Comparison of ENCODE assay signal across 35 mouse cellular contexts in the genomic region with DNA sequence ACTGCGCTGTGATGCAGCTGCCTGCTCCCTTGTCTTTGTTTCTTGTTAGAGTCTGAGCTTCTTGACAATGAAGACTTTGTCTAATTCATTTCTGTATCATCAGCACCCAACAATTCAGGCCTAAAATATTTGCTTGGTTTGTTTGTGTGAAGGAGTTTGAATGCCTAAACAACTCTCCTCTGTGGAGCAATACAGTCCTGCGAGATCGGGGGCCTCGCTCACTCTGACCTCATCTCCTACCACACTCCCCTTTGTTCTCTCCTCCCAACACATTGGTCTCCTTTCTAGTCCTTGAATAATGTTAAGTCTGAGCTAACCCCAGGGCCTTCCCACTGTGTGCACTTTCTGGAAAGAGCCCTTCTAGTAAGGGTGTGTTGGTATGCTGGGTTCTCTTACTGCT. TPM values are rescaled to one million over a fixed set of nuclear protein-coding genes. Genes with fewer than 3 reads are reported as not detected.
DNase-seq lines count a peak whose midpoint lies in the region; ATAC-seq and TF ChIP-seq lines count a peak whose summit lies in the region.
"Had no signal": no experiment of that assay in that cellular context is flagged by ENCODE, and none has a peak within 500 bp of the region (broad histone marks: within the 10 kb centered on the region; RNA-seq: fewer than 3 reads in every experiment).

No protein-coding gene starts in this region.

- peak overlapping the region; percentile 65 for H3K27ac ChIP-seq in layer of hippocampus, adult 2 months
- peak overlapping the region; percentile 58 for H3K27ac ChIP-seq in limb, embryonic 13.5 days
- H3K27ac ChIP-seq: embryonic facial prominence, embryonic 10.5 days; embryonic facial prominence, embryonic 15.5 days; forebrain, embryonic 13.5 days; heart, embryonic 15.5 days; hindbrain, postnatal 0 days; kidney, postnatal 0 days; liver, embryonic 13.5 days; macrophage; stomach, embryonic 15.5 days had no signal

- no peaks in the 10 kb centered on the region for H3K27me3 ChIP-seq in limb, embryonic 13.5 days
- H3K27me3 ChIP-seq: embryonic facial prominence, embryonic 15.5 days; forebrain, embryonic 13.5 days; heart, embryonic 15.5 days; liver, embryonic 13.5 days; stomach, embryonic 15.5 days had no signal

- 77% methylated on average over 4 of the region's 4 CpGs for WGBS in limb, embryonic 13.5 days

- H3K4me1 ChIP-seq in limb, embryonic 13.5 days: peaks cover 38% of the 10 kb centered on the region
- H3K4me1 ChIP-seq: forebrain, embryonic 13.5 days; heart, embryonic 15.5 days; liver, embryonic 13.5 days; stomach, embryonic 15.5 days had no signal

- no peaks in the 10 kb centered on the region for H3K36me3 ChIP-seq in limb, embryonic 13.5 days
- H3K36me3 ChIP-seq: embryonic facial prominence, embryonic 10.5 days; embryonic facial prominence, embryonic 15.5 days; G1E; heart, embryonic 15.5 days; liver, embryonic 13.5 days; stomach, embryonic 15.5 days had no signal

- no peaks in the 10 kb centered on the region for H3K9me3 ChIP-seq in limb, embryonic 13.5 days
- H3K9me3 ChIP-seq: embryonic facial prominence, embryonic 10.5 days; embryonic facial prominence, embryonic 15.5 days; forebrain, embryonic 13.5 days; G1E; heart, embryonic 15.5 days; liver, embryonic 13.5 days; stomach, embryonic 15.5 days had no signal

- H3K4me3 ChIP-seq in layer of hippocampus, adult 2 months: no peak overlapping the region
- H3K4me3 ChIP-seq in limb, embryonic 13.5 days: no peak overlapping the region
- H3K4me3 ChIP-seq: embryonic facial prominence, embryonic 10.5 days; embryonic facial prominence, embryonic 15.5 days; forebrain, embryonic 13.5 days; heart, embryonic 15.5 days; liver, embryonic 13.5 days; stomach, embryonic 15.5 days had no signal

- H3K4me2 ChIP-seq in limb, embryonic 13.5 days (replicated peaks): no peak overlapping the region
- H3K4me2 ChIP-seq: embryonic facial prominence, embryonic 15.5 days; forebrain, embryonic 13.5 days; heart, embryonic 15.5 days; liver, embryonic 13.5 days; stomach, embryonic 15.5 days had no signal

- no peak for ATAC-seq in limb, embryonic 13.5 days (ENCODE audit: low FRiP score, low read depth)
- ATAC-seq in granulocyte monocyte progenitor cell, adult 5-6 weeks (replicated peaks; ENCODE audit: poor library complexity, severe bottlenecking): no peak
- ATAC-seq: forebrain, embryonic 13.5 days; hindbrain, postnatal 0 days; intestine, embryonic 16.5 days; lung, postnatal 0 days; Patski had no signal

- peak; percentile 8 for DNase-seq in cerebellum, adult 9-11 months
- DNase-seq in cerebellum, postnatal 4 days (ENCODE audit: low spot score in 2 of 2): no peak
- DNase-seq in layer of hippocampus, adult 2 months (ENCODE audit: low spot score in 2 of 2): peak in 1 of 2 experiments; percentile 16
- no peak for DNase-seq in layer of hippocampus, postnatal 10 days (ENCODE audit: low spot score in 2 of 2)
- peak; percentile 64 for DNase-seq in Muller cell, postnatal 12 days (ENCODE audit: inconsistent ontology term)
- DNase-seq: adrenal gland, postnatal 10 days; cerebellum, adult 11 months; cerebellum, postnatal 14 days; kidney, adult 8-10 months; kidney, postnatal 4 days; liver, embryonic 13.5 days; lung, adult 18-20 months; midbrain, embryonic 14.5 days; right cerebral cortex, postnatal 14 days; thymus, adult 18-20 months; thymus, postnatal 25 days had no signal

- no peak for TF ChIP-seq CTCF in layer of hippocampus, adult 2 months (conservative IDR thresholded peaks at IDR 0.05)

- H3K9ac ChIP-seq in limb, embryonic 13.5 days: no peak overlapping the region
- H3K9ac ChIP-seq: embryonic facial prominence, embryonic 15.5 days; forebrain, embryonic 13.5 days; heart, embryonic 15.5 days; liver, embryonic 13.5 days; stomach, embryonic 15.5 days had no signal

RNA-seq across cellular contexts. Expression of a gene that starts 15.9 kb away (rescaled TPM):
- total RNA-seq in layer of hippocampus, adult 2 months (2021): 1 to 10 TPM in 1 of 2 experiments, under 1 TPM in 1; 0.82 to 1.2 TPM
- 1 to 10 TPM in 1 of 2 experiments, under 1 TPM in 1; 0.34 to 1.1 TPM for total RNA-seq in layer of hippocampus, postnatal 10 days (2021)
- 0.36 and 0.90 TPM in 2 replicates for polyA plus RNA-seq in limb, embryonic 13.5 days (2015; fragmentation: Nextera tagmentation; extraction: Ambion mirVana)
- 1.4 and 1.5 TPM in 2 replicates for total RNA-seq in granulocyte monocyte progenitor cell, adult 5-6 weeks (2014; fragmentation: Nextera tagmentation)
- 0.26 and 1.9 TPM in 2 replicates for total RNA-seq in granulocyte monocyte progenitor cell, adult 5-6 weeks (2017)
- total RNA-seq: megakaryocyte-erythroid progenitor cell, adult 5-6 weeks had no signal
- polyA plus RNA-seq: embryonic facial prominence, embryonic 10.5 days; G1E; midbrain, embryonic 14.5 days; Patski had no signal

RNA-seq across cellular contexts. Expression of a gene that starts 15.9 kb away (rescaled TPM):
- 1 to 10 TPM in 1 of 2 experiments, under 1 TPM in 1; 0.37 to 1.1 TPM for total RNA-seq in layer of hippocampus, adult 2 months (2021)
- under 1 TPM in 1 of 2 experiments, not detected in 1; 0.47 TPM for total RNA-seq in layer of hippocampus, postnatal 10 days (2021)
- not detected in 2 replicates for polyA plus RNA-seq in limb, embryonic 13.5 days (2015; fragmentation: Nextera tagmentation; extraction: Ambion mirVana)
- 0.28 TPM in 1 of 2 replicates, not detected in the other for total RNA-seq in granulocyte monocyte progenitor cell, adult 5-6 weeks (2014; fragmentation: Nextera tagmentation)
- total RNA-seq in granulocyte monocyte progenitor cell, adult 5-6 weeks (2017): not detected in 2 replicates
- total RNA-seq: heart, postnatal 25 days; hindbrain, postnatal 0 days; left cerebral cortex, adult 18-20 months; megakaryocyte-erythroid progenitor cell, adult 5-6 weeks had no signal
- polyA plus RNA-seq: embryonic facial prominence, embryonic 10.5 days; forebrain, embryonic 13.5 days; hindbrain, embryonic 11.5 days; hindbrain, postnatal 0 days; midbrain, embryonic 14.5 days; neural tube, embryonic 14.5 days; Patski had no signal

RNA-seq across cellular contexts. Expression of a gene that starts 53.6 kb away (rescaled TPM):
- total RNA-seq in layer of hippocampus, adult 2 months (2021): 100 to 1,000 TPM in 1 of 2 experiments, 10 to 100 TPM in 1; 94.6 to 101 TPM
- 10 to 100 TPM; 95.2 to 98.6 TPM for total RNA-seq in layer of hippocampus, postnatal 10 days (2021)
- polyA plus RNA-seq in limb, embryonic 13.5 days (2015; fragmentation: Nextera tagmentation; extraction: Ambion mirVana): 95.5 and 98.4 TPM in 2 replicates
- total RNA-seq in granulocyte monocyte progenitor cell, adult 5-6 weeks (2014; fragmentation: Nextera tagmentation): 93.1 and 98.0 TPM in 2 replicates
- 138 and 144 TPM in 2 replicates for total RNA-seq in granulocyte monocyte progenitor cell, adult 5-6 weeks (2017)

Comparison
In these comparisons a context has a peak if more than half of its experiments do, and no peak if none do; other contexts are left out.
1. DNase-seq: peak in cerebellum, adult 9-11 months (single experiment) and Muller cell, postnatal 12 days (single experiment); none in cerebellum, postnatal 4 days (0 of 2) and layer of hippocampus, postnatal 10 days (0 of 2).